Mouse (Mus musculus): ENCODE measurements around the gene Cenpe. TPM values are rescaled to one million over a fixed set of nuclear protein-coding genes. Genes with fewer than 3 reads are reported as not detected.

The Cenpe gene
- polyA plus RNA-seq, 1 experiment from 2014 or later: 13.3 TPM

DNA sequence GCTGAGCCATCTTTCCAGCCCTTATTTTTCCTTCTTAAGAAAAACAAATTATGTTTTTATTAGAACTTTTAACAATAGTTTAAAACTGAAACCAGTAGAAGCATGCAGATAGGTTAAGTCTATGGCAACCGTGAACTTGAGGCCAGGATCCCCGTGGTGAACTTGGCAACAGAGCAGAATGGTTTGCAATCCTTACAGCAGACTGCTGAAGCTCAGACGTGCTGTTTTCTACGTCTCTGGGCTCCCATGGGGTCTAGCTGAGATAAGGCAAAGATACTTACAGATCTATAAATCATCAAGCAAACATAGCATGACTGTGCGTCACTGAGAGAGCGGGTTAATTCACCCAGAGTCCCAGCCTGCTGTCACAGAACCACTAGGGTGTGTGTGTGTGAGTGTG lies 87.7 kb downstream of the Cenpe start:
- 43% methylated on average over 6 of the region's 6 CpGs for WGBS
- no peaks in the 10 kb centered on the region for H3K27me3 ChIP-seq (ENCODE audit: insufficient read depth, low read length)
- H3K4me2 ChIP-seq (ENCODE audit: low read length): no peak overlapping the region
- no peaks in the 10 kb centered on the region for H3K36me3 ChIP-seq (ENCODE audit: insufficient read depth, low read length)
- ATAC-seq (replicated peaks; ENCODE audit: low FRiP score, low read depth) (no peak), DNase-seq (ENCODE audit: low spot score) (no peak)
- H3K4me1 ChIP-seq (replicated peaks; ENCODE audit: insufficient read depth, low read length): no peaks in the 10 kb centered on the region
- no peaks in the 10 kb centered on the region for H3K9me3 ChIP-seq (replicated peaks; ENCODE audit: low read length)
- no peak for TF ChIP-seq CTCF (IDR thresholded peaks at IDR 0.05; ENCODE audit: low read depth)
- H3K4me3 ChIP-seq (replicated peaks; ENCODE audit: low read depth, low read length): no peak overlapping the region
- no peak overlapping the region for H3K9ac ChIP-seq (ENCODE audit: low read depth, low read length)
- no peak overlapping the region for H3K27ac ChIP-seq

DNA sequence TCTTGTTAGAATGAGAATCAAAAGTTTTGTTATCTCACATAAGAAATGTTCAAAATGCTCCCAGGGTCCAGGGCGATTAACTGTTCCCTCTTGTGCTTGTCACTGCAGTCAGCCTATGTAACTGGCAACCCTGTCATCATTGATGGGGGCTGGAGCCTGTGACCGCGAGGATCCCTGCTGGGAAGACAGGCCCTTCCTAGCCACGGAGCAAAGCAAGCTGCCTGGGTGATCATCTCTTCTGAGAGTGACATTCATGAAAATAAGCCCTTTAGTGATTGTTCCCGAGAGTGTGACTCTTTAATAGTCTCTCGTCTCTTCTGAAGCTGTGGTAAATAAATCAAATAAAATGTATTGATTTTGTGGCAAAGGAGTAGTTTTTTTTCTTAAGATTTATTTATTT lies 91.7 kb downstream of the Cenpe start:
- no peaks in the 10 kb centered on the region for H3K36me3 ChIP-seq (ENCODE audit: insufficient read depth, low read length)

DNA sequence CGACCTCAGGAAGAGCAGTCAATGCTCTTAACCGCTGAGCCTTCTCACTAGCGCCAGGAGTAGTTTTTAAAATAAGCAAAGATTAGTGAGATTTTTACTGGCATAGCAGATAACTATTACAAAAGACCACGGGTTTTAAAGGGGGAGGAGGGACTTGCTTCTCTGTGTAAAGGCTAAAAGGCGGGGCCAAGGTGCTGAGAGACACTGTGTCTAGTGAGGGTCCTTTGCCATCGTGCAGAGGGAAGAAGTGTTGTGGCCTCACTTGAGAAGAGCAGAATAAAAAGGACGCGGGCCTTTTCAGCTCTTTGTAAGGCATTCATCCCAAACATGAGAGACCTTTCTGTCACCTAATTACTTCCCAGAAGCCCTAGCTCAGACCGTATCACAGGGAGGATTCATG lies 92.2 kb downstream of the Cenpe start:
- ATAC-seq (replicated peaks; ENCODE audit: low FRiP score, low read depth) (no peak), DNase-seq (ENCODE audit: low spot score) (no peak)
- TF ChIP-seq CTCF (IDR thresholded peaks at IDR 0.05; ENCODE audit: low read depth): no peak

More for the DNA sequence above, 91.7 kb downstream of the Cenpe start:
- Histone ChIP-seq H3K4me2 (ENCODE audit: low read length) (no peak overlapping the region), H3K4me1 (replicated peaks; ENCODE audit: insufficient read depth, low read length) (no peaks in the 10 kb centered on the region), H3K4me3 (replicated peaks; ENCODE audit: low read depth, low read length) (no peak overlapping the region), H3K9me3 (replicated peaks; ENCODE audit: low read length) (no peaks in the 10 kb centered on the region), H3K27me3 (ENCODE audit: insufficient read depth, low read length) (no peaks in the 10 kb centered on the region), H3K9ac (ENCODE audit: low read depth, low read length) (no peak overlapping the region), H3K27ac (no peak overlapping the region)
- no peak for TF ChIP-seq CTCF (IDR thresholded peaks at IDR 0.05; ENCODE audit: low read depth)
- ATAC-seq (replicated peaks; ENCODE audit: low FRiP score, low read depth) (no peak), DNase-seq (ENCODE audit: low spot score) (no peak)
- 38% methylated on average over 6 of the region's 6 CpGs for WGBS

DNA sequence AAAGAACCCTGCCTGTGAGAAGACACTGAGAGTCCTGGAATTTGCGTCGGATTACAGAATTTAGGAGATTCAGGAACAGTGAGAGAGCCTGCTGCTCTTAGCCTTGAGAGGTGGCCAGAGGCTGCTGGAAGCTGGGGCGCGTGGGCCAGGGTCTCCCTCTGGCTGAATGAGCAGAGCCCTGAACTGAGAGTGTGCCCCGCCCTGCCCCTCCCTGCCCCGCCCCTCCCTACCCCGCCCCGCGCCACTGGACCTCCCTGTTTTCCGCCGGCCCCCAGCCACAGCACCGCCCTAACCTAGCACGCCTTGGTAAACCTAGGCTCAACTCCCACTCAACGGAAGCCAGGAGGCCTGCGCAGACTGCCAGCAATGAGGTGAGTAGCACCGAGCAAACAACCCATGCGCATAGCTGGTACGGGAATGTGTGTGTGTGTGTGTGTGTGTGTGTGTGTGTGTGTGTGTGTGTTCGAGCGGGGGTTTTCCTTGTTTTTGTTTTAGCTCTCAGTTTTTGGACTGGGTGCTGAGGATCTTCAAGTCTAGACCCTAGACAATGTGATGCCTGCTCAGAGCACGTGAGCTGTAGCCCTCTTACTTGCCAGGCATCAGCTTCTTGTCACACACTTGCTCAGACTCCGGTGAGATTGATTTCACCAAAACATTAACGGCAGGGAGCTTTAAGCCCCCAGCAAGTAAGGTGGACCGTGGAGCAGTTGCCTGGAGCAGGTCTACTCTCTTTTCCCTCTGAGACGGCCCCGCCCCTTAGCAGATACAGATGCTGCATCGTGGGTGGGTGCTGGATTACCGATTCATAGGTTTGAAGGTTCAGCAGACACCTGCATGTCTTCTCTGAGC lies 95.3 kb downstream of the Cenpe start, which contains the start of gene Slc9b2:
Slc9b2 (plus strand) TSS at position 290 of the 849 bp plus-strand sequence.
- Histone ChIP-seq H3K27ac (no peak within 1 kb of the TSS), H3K4me3 (replicated peaks; ENCODE audit: low read depth, low read length) (peak within 1 kb of the TSS; percentile 35), H3K9ac (ENCODE audit: low read depth, low read length) (peak within 1 kb of the TSS; percentile 42; the same call in 1 of the 2 replicates), H3K27me3 (ENCODE audit: insufficient read depth, low read length) (no peaks in the 10 kb centered on the region), H3K4me1 (replicated peaks; ENCODE audit: insufficient read depth, low read length) (no peaks in the 10 kb centered on the region), H3K4me2 (ENCODE audit: low read length) (peak within 1 kb of the TSS; percentile 71), H3K9me3 (replicated peaks; ENCODE audit: low read length) (no peaks in the 10 kb centered on the region), H3K36me3 (ENCODE audit: insufficient read depth, low read length) (no peaks in the 10 kb centered on the region)
- 8% methylated on average over 28 of the region's 28 CpGs for WGBS
- no peak for TF ChIP-seq CTCF (IDR thresholded peaks at IDR 0.05; ENCODE audit: low read depth)
- ATAC-seq (replicated peaks; ENCODE audit: low FRiP score, low read depth) (peak; percentile 96), DNase-seq (ENCODE audit: low spot score) (peak; percentile 81)

More for the DNA sequence above, 92.2 kb downstream of the Cenpe start:
- H3K4me1 ChIP-seq (replicated peaks; ENCODE audit: insufficient read depth, low read length): no peaks in the 10 kb centered on the region
- 30% methylated on average over 9 of the region's 9 CpGs for WGBS
- H3K4me2 ChIP-seq (ENCODE audit: low read length): no peak overlapping the region
- H3K27me3 ChIP-seq (ENCODE audit: insufficient read depth, low read length): no peaks in the 10 kb centered on the region
- H3K9ac ChIP-seq (ENCODE audit: low read depth, low read length): no peak overlapping the region
- no peak overlapping the region for H3K4me3 ChIP-seq (replicated peaks; ENCODE audit: low read depth, low read length)
- no peaks in the 10 kb centered on the region for H3K36me3 ChIP-seq (ENCODE audit: insufficient read depth, low read length)
- H3K27ac ChIP-seq: no peak overlapping the region; the same call in 1 of the 2 replicates
- no peaks in the 10 kb centered on the region for H3K9me3 ChIP-seq (replicated peaks; ENCODE audit: low read length)

DNA sequence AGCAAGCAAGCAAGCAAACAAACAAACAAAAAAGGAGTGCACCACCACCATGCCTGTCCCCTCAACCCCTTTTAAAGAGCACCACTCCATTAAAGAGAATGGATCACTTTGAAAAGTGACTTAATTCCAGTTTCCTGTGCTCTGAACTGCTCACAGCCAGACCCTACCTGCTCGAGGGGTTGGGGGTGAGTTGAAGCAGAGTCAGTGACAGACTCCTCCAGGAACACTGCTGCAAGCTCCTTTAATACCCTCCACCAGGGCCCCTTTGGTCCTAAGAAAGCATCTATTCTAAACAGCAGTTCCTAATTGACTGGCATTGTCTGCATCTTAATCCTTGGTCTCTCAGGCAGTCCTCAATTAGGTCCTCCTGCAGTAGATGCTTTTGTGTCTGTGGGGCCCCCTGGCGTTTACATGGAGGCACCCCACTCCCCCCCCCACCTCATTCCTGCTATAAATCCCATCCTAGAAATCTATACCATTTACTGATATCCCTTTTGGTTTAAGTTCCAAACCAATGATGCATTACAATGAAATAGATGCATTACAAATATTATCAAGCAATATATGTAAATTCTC lies 100.7 kb downstream of the Cenpe start:
- H3K4me1 ChIP-seq (replicated peaks; ENCODE audit: insufficient read depth, low read length): no peaks in the 10 kb centered on the region
- DNase-seq (ENCODE audit: low spot score): no peak
- no peak overlapping the region for H3K4me3 ChIP-seq (replicated peaks; ENCODE audit: low read depth, low read length)
- WGBS: 41% methylated on average over 2 of the region's 2 CpGs
- no peak overlapping the region for H3K27ac ChIP-seq
- peak; percentile 14; the same call in 1 of the 2 replicates for TF ChIP-seq CTCF (IDR thresholded peaks at IDR 0.05; ENCODE audit: low read depth)
- H3K36me3 ChIP-seq (ENCODE audit: insufficient read depth, low read length): no peaks in the 10 kb centered on the region
- no peaks in the 10 kb centered on the region for H3K9me3 ChIP-seq (replicated peaks; ENCODE audit: low read length)
- no peak overlapping the region for H3K4me2 ChIP-seq (ENCODE audit: low read length)
- H3K9ac ChIP-seq (ENCODE audit: low read depth, low read length): no peak overlapping the region
- ATAC-seq (replicated peaks; ENCODE audit: low FRiP score, low read depth): no peak
- no peaks in the 10 kb centered on the region for H3K27me3 ChIP-seq (ENCODE audit: insufficient read depth, low read length)

DNA sequence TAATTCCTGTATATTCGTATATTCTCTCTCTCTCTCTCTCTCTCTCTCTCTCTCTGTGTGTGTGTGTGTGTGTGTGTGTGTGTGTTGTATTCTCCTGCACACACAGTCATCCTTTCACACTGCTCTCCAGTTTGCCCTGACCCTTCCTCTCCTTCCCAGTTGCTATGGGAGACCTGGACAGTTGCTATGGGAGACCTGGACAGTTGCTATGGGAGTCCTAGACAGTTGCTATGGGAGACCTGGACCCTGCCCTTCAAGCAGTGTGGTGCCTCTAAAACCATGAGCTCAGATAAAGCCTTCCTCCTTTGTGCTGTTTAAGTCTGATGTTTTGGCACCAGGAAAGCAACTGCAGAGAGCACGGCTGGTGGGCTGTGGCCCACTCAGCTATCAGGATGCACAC lies 101.4 kb downstream of the Cenpe start:
- H3K4me1 ChIP-seq (replicated peaks; ENCODE audit: insufficient read depth, low read length): no peaks in the 10 kb centered on the region
- no peak overlapping the region for H3K4me3 ChIP-seq (replicated peaks; ENCODE audit: low read depth, low read length)
- no peak for ATAC-seq (replicated peaks; ENCODE audit: low FRiP score, low read depth)
- H3K4me2 ChIP-seq (ENCODE audit: low read length): no peak overlapping the region
- H3K27me3 ChIP-seq (ENCODE audit: insufficient read depth, low read length): no peaks in the 10 kb centered on the region
- H3K9ac ChIP-seq (ENCODE audit: low read depth, low read length): no peak overlapping the region
- H3K27ac ChIP-seq: no peak overlapping the region
- no peaks in the 10 kb centered on the region for H3K9me3 ChIP-seq (replicated peaks; ENCODE audit: low read length)
- TF ChIP-seq CTCF (IDR thresholded peaks at IDR 0.05; ENCODE audit: low read depth): no peak
- no peak for DNase-seq (ENCODE audit: low spot score)
- WGBS: 83% methylated on average over 2 of the region's 2 CpGs
- H3K36me3 ChIP-seq (ENCODE audit: insufficient read depth, low read length): no peaks in the 10 kb centered on the region
